ENCODE assay signal across 8 mouse cellular contexts in genomic region chr5:137189326-137189725, GRCm38 (mm10). TPM values are rescaled to one million over a fixed set of nuclear protein-coding genes. Genes with fewer than 3 reads are reported as not detected.
DNase-seq lines count a peak whose midpoint lies in the region; ATAC-seq and TF ChIP-seq lines count a peak whose summit lies in the region.

No protein-coding gene starts in this region.

- peak; percentile 91 for ATAC-seq in granulocyte monocyte progenitor cell, adult 5-6 weeks (replicated peaks; ENCODE audit: poor library complexity, severe bottlenecking)
- no peak for ATAC-seq in limb, embryonic 15.5 days (ENCODE audit: insufficient number of reproducible peaks, low FRiP score, low TSS enrichment, low read depth)
- no peak for ATAC-seq in neural tube, embryonic 13.5 days (ENCODE audit: low read depth)

- 0 out of 2 replicates have a peak, but pooled peaks cover 4% of the 10 kb centered on the region for H3K4me1 ChIP-seq in limb, embryonic 15.5 days
- 0 out of 2 replicates have a peak, but pooled peaks cover 4% of the 10 kb centered on the region for H3K4me1 ChIP-seq in neural tube, embryonic 13.5 days (replicated peaks)

- H3K27me3 ChIP-seq in limb, embryonic 15.5 days: peaks cover 14% of the 10 kb centered on the region; the same call in 1 of the 2 replicates
- no peaks in the 10 kb centered on the region; the same call in 1 of the 2 replicates for H3K27me3 ChIP-seq in neural tube, embryonic 13.5 days

- no peak for DNase-seq in layer of hippocampus, adult 2 months (ENCODE audit: low spot score in 2 of 2)
- DNase-seq in layer of hippocampus, adult 8-10 months (ENCODE audit: low spot score in 2 of 2): no peak
- peak; percentile 29 for DNase-seq in brain, adult 2 months (ENCODE audit: low read depth, low spot score)
- DNase-seq in layer of hippocampus, adult 9-10 months (ENCODE audit: low spot score): no peak
- no peak for DNase-seq in cerebellum, adult 11-12 months

- peak overlapping the region; percentile 68 for H3K27ac ChIP-seq in layer of hippocampus, adult 2 months
- H3K27ac ChIP-seq in limb, embryonic 15.5 days: no peak overlapping the region
- no peak overlapping the region for H3K27ac ChIP-seq in neural tube, embryonic 13.5 days (replicated peaks)

- peak overlapping the region; percentile 90 for H3K4me2 ChIP-seq in limb, embryonic 15.5 days
- peak overlapping the region; percentile 68 for H3K4me2 ChIP-seq in neural tube, embryonic 13.5 days

- H3K9me3 ChIP-seq in limb, embryonic 15.5 days: no peaks in the 10 kb centered on the region
- 0 out of 2 replicates have a peak, but pooled peaks cover 3% of the 10 kb centered on the region for H3K9me3 ChIP-seq in neural tube, embryonic 13.5 days

- peak overlapping the region; percentile 56 for H3K4me3 ChIP-seq in layer of hippocampus, adult 2 months
- H3K4me3 ChIP-seq in limb, embryonic 15.5 days: peak overlapping the region; percentile 52
- peak overlapping the region; percentile 49 for H3K4me3 ChIP-seq in neural tube, embryonic 13.5 days

- H3K9ac ChIP-seq in limb, embryonic 15.5 days: peak overlapping the region; percentile 50
- peak overlapping the region; percentile 77 for H3K9ac ChIP-seq in neural tube, embryonic 13.5 days

- no peaks in the 10 kb centered on the region for H3K36me3 ChIP-seq in limb, embryonic 15.5 days
- H3K36me3 ChIP-seq in neural tube, embryonic 13.5 days: no peaks in the 10 kb centered on the region

- 2% methylated on average over 34 of the region's 34 CpGs for WGBS in limb, embryonic 15.5 days
- 4% methylated on average over 34 of the region's 34 CpGs for WGBS in neural tube, embryonic 13.5 days

- TF ChIP-seq CTCF in layer of hippocampus, adult 2 months (conservative IDR thresholded peaks at IDR 0.05): no peak

RNA-seq across cellular contexts. Expression of gene Muc3a, which starts 22.9 kb away (rescaled TPM):
- total RNA-seq in layer of hippocampus, adult 2 months (2021): 1 to 10 TPM; 3.6 to 4.2 TPM
- total RNA-seq in layer of hippocampus, adult 8-10 months (2022): 1 to 10 TPM; 3.4 to 6.4 (median 4.9) TPM
- 0.19 and 0.80 TPM in 2 replicates for total RNA-seq in granulocyte monocyte progenitor cell, adult 5-6 weeks (2014; fragmentation: Nextera tagmentation)
- total RNA-seq in granulocyte monocyte progenitor cell, adult 5-6 weeks (2017): not detected in 2 replicates
- 0.08 and 0.12 TPM in 2 replicates for polyA plus RNA-seq in limb, embryonic 15.5 days (2015; fragmentation: Nextera tagmentation; extraction: Ambion mirVana)
- polyA plus RNA-seq in neural tube, embryonic 13.5 days (2015; fragmentation: Nextera tagmentation; extraction: Ambion mirVana): 0.10 TPM in 1 of 2 replicates, not detected in the other

RNA-seq across cellular contexts. Expression of gene Muc3, which starts 40.2 kb away (rescaled TPM):
- total RNA-seq in layer of hippocampus, adult 2 months (2021): not detected
- total RNA-seq in layer of hippocampus, adult 8-10 months (2022): not detected
- total RNA-seq in granulocyte monocyte progenitor cell, adult 5-6 weeks (2014; fragmentation: Nextera tagmentation): not detected in 2 replicates
- not detected in 2 replicates for total RNA-seq in granulocyte monocyte progenitor cell, adult 5-6 weeks (2017)
- polyA plus RNA-seq in limb, embryonic 15.5 days (2015; fragmentation: Nextera tagmentation; extraction: Ambion mirVana): not detected in 2 replicates
- polyA plus RNA-seq in neural tube, embryonic 13.5 days (2015; fragmentation: Nextera tagmentation; extraction: Ambion mirVana): not detected in 2 replicates
